Mouse (Mus musculus): ENCODE measurements around the gene Fbxo46.
"Not testable (repeated sequence)": the region's sequence is repeated elsewhere in the genome, so short reads cannot be mapped to it uniquely, and the experiment has no call there.

The Fbxo46 gene

DNA sequence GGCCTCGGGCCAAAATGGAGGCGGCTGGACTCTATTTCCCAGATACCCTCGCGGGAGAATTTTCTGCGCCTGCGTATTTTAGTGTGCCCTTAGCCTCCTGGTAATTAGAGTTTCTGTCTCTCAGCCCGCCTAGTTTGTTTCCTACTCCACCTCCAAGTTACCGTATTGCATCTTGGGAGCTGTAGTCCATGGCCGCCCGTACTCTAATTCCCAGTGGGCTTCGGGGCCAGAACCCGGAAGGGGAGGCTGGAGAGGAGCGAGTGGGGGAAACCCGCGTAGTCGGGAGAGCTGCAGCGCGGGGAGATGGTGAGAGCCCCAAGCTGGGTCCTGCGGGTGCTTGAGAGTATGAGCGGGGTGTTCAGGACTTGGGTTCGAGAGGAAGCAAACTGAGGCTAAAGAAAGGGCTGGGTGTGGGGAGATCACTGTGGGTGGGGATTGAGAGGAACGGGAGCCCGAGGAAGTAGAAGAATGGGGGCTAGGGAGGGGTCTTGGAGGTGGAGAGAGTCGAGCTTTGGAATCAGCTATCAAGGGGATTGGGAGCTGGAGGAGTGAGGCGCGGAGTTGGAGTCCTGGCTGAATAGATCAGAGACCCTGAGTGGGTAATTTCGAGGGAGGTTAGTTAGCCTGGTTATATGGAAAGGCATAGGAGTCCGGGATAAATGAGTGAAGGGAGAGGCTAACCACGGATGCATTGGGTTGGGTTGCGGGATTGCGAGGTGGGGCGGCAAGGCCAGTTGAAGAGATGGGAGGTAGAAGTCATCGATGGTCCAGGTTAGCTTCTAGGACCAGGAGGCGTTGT is at the start of gene Fbxo46:
Gene Fbxo46, plus strand, starts transcription at position 229 of the 799 bp plus-strand sequence.
- peak; percentile 91 for DNase-seq

- DNase-seq = not testable (repeated sequence)
Observed at GRCm38 (mm10) chr7:19071024-19071423, 48.6 kb upstream of the Fbxo46 start.

- peak; percentile 48 for DNase-seq
Observed at GRCm38 (mm10) chr7:19073504-19073903, 46.2 kb upstream of the Fbxo46 start.

- DNase-seq = no peak
Observed at GRCm38 (mm10) chr7:19074494-19074893, 45.2 kb upstream of the Fbxo46 start.

- DNase-seq = no peak
Observed at GRCm38 (mm10) chr7:19075231-19075630, 44.4 kb upstream of the Fbxo46 start.

GRCm38 (mm10) chr7:19075723-19076585 is 43.7 kb upstream of the Fbxo46 start, which contains the start of gene Dmwd:
Dmwd (plus strand) TSS chr7:19076227.
- DNase-seq = peak; percentile 93

- DNase-seq = no peak
Observed at GRCm38 (mm10) chr7:19076586-19076991, 43.1 kb upstream of the Fbxo46 start.

DNA sequence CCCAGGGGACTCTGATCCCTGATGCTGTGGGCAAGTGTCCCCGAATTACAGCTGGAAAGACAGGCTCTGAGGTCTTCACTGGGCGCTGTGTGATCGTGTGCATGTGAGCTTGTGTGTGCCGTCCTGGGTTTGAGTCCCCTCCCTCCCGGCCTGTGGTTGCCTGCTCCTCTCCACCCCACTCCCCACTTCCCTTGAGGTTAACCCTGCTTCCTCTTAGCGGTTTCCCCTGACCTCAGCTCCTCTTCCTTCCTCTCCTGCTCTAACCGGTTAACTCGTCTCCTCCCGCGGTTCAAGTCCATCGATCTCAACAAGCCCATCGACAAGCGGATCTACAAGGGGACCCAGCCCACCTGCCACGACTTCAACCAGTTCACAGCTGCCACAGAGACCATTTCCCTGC is 41.9 kb upstream of the Fbxo46 start:
- peak; percentile 49 for DNase-seq

DNA sequence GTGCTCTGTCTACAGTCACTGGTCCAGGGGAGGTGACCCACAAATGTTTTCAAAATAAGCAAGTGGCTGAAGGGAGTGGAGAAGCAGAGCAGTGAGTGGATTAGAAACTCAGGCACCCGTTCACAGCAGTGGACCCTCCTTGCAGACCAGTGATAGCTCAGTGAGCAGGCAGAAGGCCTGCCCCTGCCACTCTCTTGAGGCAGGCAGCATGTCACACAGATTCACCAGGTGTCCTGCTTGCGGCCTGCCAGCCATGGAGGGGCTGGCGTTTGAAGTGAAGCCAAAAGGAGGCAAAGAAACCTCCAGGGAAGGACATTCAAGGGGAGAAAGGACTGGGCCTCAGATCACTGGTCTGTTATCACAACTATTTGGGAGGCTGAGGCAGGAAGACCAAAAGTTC is 40.9 kb upstream of the Fbxo46 start:
- DNase-seq = no peak

- DNase-seq = no peak
Observed at GRCm38 (mm10) chr7:19080451-19080950, 39.2 kb upstream of the Fbxo46 start.

DNA sequence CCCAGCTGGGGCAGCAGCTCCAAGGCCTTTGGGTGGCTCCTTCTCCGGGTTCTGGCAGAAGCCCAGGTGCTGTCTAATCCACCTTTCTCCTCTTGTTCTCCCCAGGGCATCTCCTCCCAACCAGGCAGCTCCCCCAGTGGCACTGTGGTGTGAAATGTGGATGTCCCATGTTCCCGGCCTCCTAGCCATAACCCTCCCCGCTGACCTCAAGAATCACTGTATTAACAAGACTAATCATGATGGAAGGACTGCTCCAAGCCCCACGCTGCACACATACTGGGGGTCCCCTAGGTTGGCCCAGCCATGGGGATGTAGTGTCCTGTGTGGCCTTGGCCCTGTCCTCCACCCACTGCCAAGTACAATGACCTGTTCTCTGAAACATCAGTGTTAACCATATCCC is 37.5 kb upstream of the Fbxo46 start:
- DNase-seq = no peak

GRCm38 (mm10) chr7:19083096-19083495 is 36.6 kb upstream of the Fbxo46 start:
- peak; percentile 56 for DNase-seq

GRCm38 (mm10) chr7:19083701-19084100 is 36.0 kb upstream of the Fbxo46 start, which contains the start of gene Dmpk:
Dmpk (plus strand) TSS chr7:19083849.
- no peak for DNase-seq

- no peak for DNase-seq
Observed at GRCm38 (mm10) chr7:19084277-19084771, 35.3 kb upstream of the Fbxo46 start.

- no peak for DNase-seq
Observed at GRCm38 (mm10) chr7:19084921-19085473, 34.7 kb upstream of the Fbxo46 start.

DNA sequence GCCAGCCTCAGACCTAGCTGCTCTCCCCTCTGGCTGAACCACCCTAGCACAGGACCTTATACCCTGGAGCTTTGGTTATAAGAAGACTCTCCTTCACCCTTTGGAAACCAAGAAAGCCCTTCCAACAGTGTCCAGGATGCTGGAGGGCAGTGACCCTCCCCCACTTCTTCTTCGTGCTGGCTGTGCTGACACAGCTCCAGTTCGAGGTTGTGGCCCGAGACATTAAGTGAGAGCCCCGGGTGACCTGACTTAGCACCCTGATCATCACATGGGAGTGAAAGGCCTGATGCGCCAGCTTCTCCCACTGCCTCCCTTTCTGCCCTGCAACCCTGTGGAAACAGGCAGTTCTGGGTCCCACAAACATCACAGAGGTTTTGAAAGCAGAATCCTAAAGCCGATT is 34.2 kb upstream of the Fbxo46 start:
- DNase-seq = no peak

DNA sequence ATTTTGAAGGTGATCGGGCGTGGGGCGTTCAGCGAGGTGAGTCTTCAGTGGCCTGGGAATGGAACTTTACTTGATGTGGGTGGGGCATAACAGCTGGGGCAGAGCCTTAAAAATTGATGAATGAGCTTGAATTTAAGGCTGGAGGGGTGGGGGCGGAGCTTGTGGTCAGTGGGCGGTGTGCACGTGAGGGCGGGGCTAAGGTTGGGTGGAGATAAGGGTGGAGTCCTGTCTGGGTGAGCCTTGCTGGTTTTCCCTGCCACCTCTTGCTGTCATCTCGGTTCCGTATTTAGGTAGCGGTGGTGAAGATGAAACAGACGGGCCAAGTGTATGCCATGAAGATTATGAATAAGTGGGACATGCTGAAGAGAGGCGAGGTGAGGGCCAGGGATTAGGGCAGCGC is 33.6 kb upstream of the Fbxo46 start:
- peak; percentile 64 for DNase-seq

- no peak for DNase-seq
Observed at GRCm38 (mm10) chr7:19086760-19087159, 32.9 kb upstream of the Fbxo46 start.

GRCm38 (mm10) chr7:19088813-19089212 is 30.8 kb upstream of the Fbxo46 start:
- DNase-seq = peak; percentile 77

GRCm38 (mm10) chr7:19091913-19092312 is 27.7 kb upstream of the Fbxo46 start:
- no peak for DNase-seq

DNA sequence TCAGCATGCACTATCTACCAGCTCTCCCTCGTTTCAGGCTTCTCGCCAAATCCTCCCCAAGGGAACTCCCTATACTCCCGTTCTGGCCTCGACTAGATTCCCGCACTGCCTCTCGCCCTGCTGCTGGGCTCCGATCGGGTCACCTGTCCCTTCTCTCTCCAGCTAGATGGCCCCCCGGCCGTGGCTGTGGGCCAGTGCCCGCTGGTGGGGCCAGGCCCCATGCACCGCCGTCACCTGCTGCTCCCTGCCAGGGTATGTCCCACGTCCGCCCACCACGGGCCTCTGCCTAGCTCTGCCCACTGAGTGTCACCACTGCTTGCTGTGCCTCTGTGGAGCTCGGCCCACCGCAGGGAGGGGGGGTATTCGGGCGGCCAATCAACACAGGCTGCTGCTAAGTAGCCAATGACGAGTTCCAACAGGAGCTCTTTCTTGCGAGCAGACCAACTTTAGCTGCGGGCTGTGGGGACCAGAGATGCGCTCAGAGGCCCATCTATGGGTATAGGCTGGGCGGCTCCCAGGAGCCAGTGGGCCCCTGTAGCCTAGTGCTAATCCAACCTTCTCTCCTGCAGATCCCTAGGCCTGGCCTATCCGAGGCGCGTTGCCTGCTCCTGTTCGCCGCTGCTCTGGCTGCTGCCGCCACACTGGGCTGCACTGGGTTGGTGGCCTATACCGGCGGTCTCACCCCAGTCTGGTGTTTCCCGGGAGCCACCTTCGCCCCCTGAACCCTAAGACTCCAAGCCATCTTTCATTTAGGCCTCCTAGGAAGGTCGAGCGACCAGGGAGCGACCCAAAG is 27.1 kb upstream of the Fbxo46 start:
- DNase-seq = peak; percentile 38

GRCm38 (mm10) chr7:19093174-19093521 is 26.5 kb upstream of the Fbxo46 start:
- DNase-seq = peak; percentile 91
